Mouse (Mus musculus): ENCODE measurements around the gene Nr1d2. TPM values are rescaled to one million over a fixed set of nuclear protein-coding genes. Genes with fewer than 3 reads are reported as not detected.
A peak's percentile ranks its signal among the peaks of the same experiment; 100 is the strongest.
"Not testable (repeated sequence)": the region's sequence is repeated elsewhere in the genome, so short reads cannot be mapped to it uniquely, and the experiment has no call there.

Nr1d2 gene
- polyA plus RNA-seq, 1 experiment from 2014 or later, result 4.0 TPM

GRCm38 (mm10) chr14:18242638-18243130, 3.8 kb upstream of the Nr1d2 start:
- peaks cover 5% of the 10 kb centered on the region; the same call in 1 of the 2 replicates for H3K9me3 ChIP-seq (replicated peaks)
- H3K4me1 ChIP-seq, result peaks cover 12% of the 10 kb centered on the region
- H3K27ac ChIP-seq (replicated peaks), result no peak overlapping the region
- 85% methylated on average over 21 of the region's 21 CpGs for WGBS
- H3K27me3 ChIP-seq (ENCODE audit: low read depth, poor library complexity, severe bottlenecking), result no peaks in the 10 kb centered on the region
- no peak overlapping the region for H3K4me3 ChIP-seq
- no peak for DNase-seq (ENCODE audit: low spot score)
- no peaks in the 10 kb centered on the region for H3K36me3 ChIP-seq

DNA sequence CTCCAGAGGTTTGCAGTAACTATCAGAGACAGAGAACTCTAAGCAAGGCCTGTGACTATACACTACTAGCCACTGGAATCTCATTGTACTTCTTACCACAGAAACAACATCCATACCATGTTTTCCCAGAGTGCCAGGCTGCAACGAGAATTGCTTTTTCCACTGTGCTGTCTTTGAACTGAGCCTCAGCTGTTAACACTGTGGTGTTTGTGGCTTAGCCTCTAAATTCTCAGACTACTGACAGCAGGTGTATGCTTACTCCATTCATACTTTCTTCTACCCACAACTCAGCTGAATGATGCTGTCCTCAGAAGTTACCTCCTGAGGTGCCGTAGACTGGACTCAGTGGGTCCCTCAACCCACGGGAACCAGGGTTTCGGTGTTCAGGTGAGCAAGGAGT, 2.9 kb upstream of the Nr1d2 start:
- 94% methylated on average over 4 of the region's 4 CpGs for WGBS
- peaks cover 21% of the 10 kb centered on the region for H3K4me1 ChIP-seq

DNA sequence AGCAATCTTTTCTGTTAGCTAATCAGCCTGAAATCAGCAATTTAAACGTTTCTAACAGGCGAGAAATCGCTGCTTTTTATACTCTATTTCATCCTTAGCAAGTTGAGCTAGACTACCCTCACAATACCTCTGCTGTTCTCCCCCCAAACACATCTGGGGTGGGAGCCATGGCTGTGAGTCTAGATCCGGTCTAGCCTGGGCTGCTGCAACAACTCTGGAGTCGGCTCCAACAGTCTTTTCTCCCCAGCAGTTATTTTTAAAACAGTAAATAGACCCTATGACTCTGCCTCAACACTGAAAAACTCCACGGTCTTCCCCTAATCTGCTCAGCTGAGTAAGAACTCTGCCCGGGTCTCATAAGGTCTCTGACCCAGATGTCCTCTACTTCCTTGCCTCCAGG, 1.2 kb upstream of the Nr1d2 start:
- Histone ChIP-seq H3K27ac (replicated peaks) (no peak overlapping the region), H3K9me3 (replicated peaks) (peaks cover 5% of the 10 kb centered on the region; the same call in 1 of the 2 replicates)
- WGBS, result 72% methylated on average over 7 of the region's 7 CpGs

More for the DNA sequence above, 2.9 kb upstream of the Nr1d2 start:
- Histone ChIP-seq H3K27me3 (ENCODE audit: low read depth, poor library complexity, severe bottlenecking) (no peaks in the 10 kb centered on the region), H3K36me3 (no peaks in the 10 kb centered on the region), H3K27ac (replicated peaks) (no peak overlapping the region), H3K4me3 (no peak overlapping the region), H3K9me3 (replicated peaks) (peaks cover 5% of the 10 kb centered on the region; the same call in 1 of the 2 replicates)
- no peak for DNase-seq (ENCODE audit: low spot score)

DNA sequence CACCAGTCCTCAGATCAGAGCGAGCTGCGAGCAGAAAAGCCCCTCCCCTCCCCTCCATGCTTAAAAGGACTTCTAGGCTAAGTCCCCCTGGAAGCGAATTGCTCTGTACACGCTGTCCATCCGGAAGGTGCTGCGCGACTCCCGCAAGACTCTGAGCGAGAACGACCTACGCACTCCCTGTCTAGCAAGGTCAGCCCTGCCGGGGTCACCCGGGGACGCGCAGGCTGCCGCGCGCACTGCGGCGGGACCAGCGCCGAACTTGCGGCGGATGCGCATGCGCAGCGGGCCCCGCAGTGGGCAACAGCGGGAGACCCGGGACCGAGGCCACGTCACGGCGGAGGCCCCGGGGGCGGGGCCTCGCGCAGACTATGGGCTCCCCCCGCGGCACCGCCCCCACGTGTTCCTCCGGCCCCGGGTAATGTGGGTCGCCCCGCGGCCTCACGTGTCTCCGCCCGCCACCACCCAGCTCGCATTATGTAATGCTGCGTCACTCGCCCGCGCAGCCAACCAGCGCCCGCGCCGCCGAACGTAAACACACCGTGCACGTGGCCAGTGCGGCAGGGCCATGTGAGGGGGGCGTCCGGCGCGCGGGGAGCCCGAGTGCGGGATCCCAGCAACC, 687 bp downstream of the Nr1d2 start:
- peak overlapping the region; percentile 84 for H3K27ac ChIP-seq (replicated peaks)
- no peaks in the 10 kb centered on the region for H3K36me3 ChIP-seq
- H3K27me3 ChIP-seq (ENCODE audit: low read depth, poor library complexity, severe bottlenecking), result no peaks in the 10 kb centered on the region
- peaks cover 28% of the 10 kb centered on the region for H3K4me1 ChIP-seq
- peaks cover under 1% of the 10 kb centered on the region; the same call in 1 of the 2 replicates for H3K9me3 ChIP-seq (replicated peaks)
- WGBS, result under 1% methylated on average over 58 of the region's 71 CpGs
- peak overlapping the region; percentile 84 for H3K4me3 ChIP-seq
- peak; percentile 96 for DNase-seq (ENCODE audit: low spot score)

More for the DNA sequence above, 1.2 kb upstream of the Nr1d2 start:
- no peak for DNase-seq (ENCODE audit: low spot score)
- peaks cover 22% of the 10 kb centered on the region for H3K4me1 ChIP-seq
- H3K27me3 ChIP-seq (ENCODE audit: low read depth, poor library complexity, severe bottlenecking), result no peaks in the 10 kb centered on the region
- H3K36me3 ChIP-seq, result no peaks in the 10 kb centered on the region
- H3K4me3 ChIP-seq, result no peak overlapping the region

DNA sequence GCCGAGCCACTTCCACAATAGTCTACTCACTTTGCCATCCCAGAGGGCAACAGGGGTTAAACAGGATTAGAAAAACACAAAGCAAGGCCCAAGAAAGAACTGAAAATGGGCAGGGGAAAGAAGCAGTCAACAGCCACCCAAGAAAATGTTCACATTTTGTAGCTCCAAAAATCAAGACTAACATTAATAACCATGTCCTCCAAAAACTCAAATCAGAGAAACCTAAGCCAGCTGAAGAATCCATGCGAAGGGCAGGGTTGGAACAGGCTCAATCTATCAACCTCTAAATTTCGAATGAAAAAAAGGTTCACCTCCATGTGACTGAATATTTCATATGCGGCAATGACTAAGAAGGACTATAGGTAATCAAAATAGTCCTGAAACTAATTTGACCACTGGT, 1.5 kb downstream of the Nr1d2 start:
- H3K4me3 ChIP-seq, result peak overlapping the region; percentile 84
- no peaks in the 10 kb centered on the region; the same call in 1 of the 2 replicates for H3K9me3 ChIP-seq (replicated peaks)
- H3K4me1 ChIP-seq, result peaks cover 28% of the 10 kb centered on the region
- no peaks in the 10 kb centered on the region for H3K27me3 ChIP-seq (ENCODE audit: low read depth, poor library complexity, severe bottlenecking)
- WGBS, result 57% methylated on average over 4 of the region's 4 CpGs
- no peaks in the 10 kb centered on the region for H3K36me3 ChIP-seq
- peak; percentile 28 for DNase-seq (ENCODE audit: low spot score)
- no peak overlapping the region; the same call in 1 of the 2 replicates for H3K27ac ChIP-seq (replicated peaks)

GRCm38 (mm10) chr14:18236496-18237235, 2.3 kb downstream of the Nr1d2 start:
- WGBS, result 85% methylated on average over 2 of the region's 2 CpGs
- H3K27ac ChIP-seq (replicated peaks); H3K27me3 ChIP-seq (ENCODE audit: low read depth, poor library complexity, severe bottlenecking); H3K9me3 ChIP-seq (replicated peaks); H3K4me3 ChIP-seq; H3K36me3 ChIP-seq; DNase-seq (ENCODE audit: low spot score): not testable (repeated sequence)
- H3K4me1 ChIP-seq, result peaks cover 28% of the 10 kb centered on the region

DNA sequence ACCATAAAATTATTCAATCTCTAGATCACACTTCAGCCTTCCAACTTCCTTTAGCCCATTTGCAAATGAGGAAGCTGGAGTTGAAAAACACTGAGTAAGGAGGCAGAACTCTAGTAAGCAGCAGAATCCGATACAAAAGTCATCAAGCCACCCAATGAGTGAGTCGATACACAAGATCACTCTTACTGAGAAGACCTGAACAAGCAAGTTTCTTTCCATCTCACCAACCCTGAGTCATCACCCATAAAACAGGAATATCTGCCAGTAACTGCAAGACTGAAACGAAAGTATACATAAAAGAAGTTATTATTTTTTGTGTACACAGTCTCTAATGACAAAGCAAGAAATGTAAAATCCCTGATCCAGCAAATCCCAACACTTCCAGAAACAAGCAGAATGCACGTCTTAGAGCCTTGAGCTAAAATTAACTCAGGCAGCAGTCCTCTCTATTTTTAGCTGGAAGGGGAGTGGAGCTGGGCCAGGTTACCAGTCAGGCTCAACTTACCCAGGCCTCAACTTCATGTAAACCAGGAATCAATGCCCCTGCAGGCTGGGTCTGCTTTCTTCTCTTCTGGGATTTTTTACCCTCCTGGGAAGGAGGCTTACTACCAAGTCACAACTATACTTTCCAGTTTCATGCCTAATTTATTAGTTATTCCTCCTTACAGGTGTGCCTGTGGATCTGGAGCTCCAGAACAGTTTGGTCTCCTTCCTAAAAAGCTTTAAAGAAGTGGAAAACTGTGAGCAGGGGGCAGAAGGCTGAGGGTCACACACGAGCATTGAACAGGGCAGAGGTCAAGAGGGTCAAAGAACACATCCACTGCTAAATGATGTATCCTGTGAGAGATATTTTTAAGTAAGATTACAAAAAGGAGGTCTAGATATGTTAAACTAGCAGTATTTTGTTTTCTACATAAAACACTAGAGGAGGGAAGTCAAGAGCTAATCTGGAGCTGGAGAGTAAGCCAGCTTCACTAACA, 4.7 kb downstream of the Nr1d2 start:
- Histone ChIP-seq H3K27me3 (ENCODE audit: low read depth, poor library complexity, severe bottlenecking) (no peaks in the 10 kb centered on the region), H3K4me3 (no peak overlapping the region), H3K36me3 (no peaks in the 10 kb centered on the region), H3K27ac (replicated peaks) (no peak overlapping the region), H3K4me1 (peaks cover 20% of the 10 kb centered on the region), H3K9me3 (replicated peaks) (no peaks in the 10 kb centered on the region; the same call in 1 of the 2 replicates)
- DNase-seq (ENCODE audit: low spot score), result no peak
- 64% methylated on average over 5 of the region's 5 CpGs for WGBS

- DNase-seq (ENCODE audit: low spot score), result no peak
- Histone ChIP-seq H3K4me1 (peaks cover 18% of the 10 kb centered on the region), H3K27ac (replicated peaks) (no peak overlapping the region), H3K27me3 (ENCODE audit: low read depth, poor library complexity, severe bottlenecking) (no peaks in the 10 kb centered on the region), H3K9me3 (replicated peaks) (no peaks in the 10 kb centered on the region), H3K36me3 (no peaks in the 10 kb centered on the region), H3K4me3 (no peak overlapping the region)
- 83% methylated on average over 2 of the region's 2 CpGs for WGBS
Observed at GRCm38 (mm10) chr14:18233076-18233475, 5.9 kb downstream of the Nr1d2 start.

DNA sequence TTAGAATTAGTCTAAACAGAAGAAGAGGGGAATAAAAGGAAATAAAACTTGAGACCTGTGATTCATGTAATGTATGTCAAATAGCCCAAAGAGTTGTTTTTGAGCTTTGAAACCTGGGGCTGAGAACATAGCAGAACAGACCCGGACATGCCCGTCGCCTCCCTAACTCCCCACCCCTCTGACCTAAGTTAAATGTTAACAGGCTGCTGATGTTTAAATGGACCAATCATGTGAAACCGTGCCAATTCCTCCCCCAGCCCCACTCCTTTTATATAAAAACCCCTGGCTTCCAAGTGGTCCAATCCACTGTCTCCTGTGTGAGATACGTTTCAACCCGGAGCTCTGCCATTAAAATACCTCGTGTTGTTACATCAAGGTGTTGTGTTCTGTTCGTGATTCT, 7.1 kb downstream of the Nr1d2 start:
- not testable (repeated sequence) for H3K27me3 ChIP-seq (ENCODE audit: low read depth, poor library complexity, severe bottlenecking); H3K4me1 ChIP-seq; H3K9me3 ChIP-seq (replicated peaks); H3K4me3 ChIP-seq; H3K36me3 ChIP-seq; H3K27ac ChIP-seq (replicated peaks); DNase-seq (ENCODE audit: low spot score)
- 94% methylated on average over 8 of the region's 8 CpGs for WGBS

- not testable (repeated sequence) for H3K27me3 ChIP-seq (ENCODE audit: low read depth, poor library complexity, severe bottlenecking); DNase-seq (ENCODE audit: low spot score); H3K9me3 ChIP-seq (replicated peaks); H3K27ac ChIP-seq (replicated peaks); H3K4me3 ChIP-seq; H3K36me3 ChIP-seq; H3K4me1 ChIP-seq
- WGBS, result 94% methylated on average over 10 of the region's 10 CpGs
Observed at GRCm38 (mm10) chr14:18229751-18230150, 9.2 kb downstream of the Nr1d2 start.

- not testable (repeated sequence) for H3K36me3 ChIP-seq; H3K27me3 ChIP-seq (ENCODE audit: low read depth, poor library complexity, severe bottlenecking); H3K4me3 ChIP-seq; DNase-seq (ENCODE audit: low spot score); H3K27ac ChIP-seq (replicated peaks); H3K9me3 ChIP-seq (replicated peaks); H3K4me1 ChIP-seq
- 86% methylated on average over 11 of the region's 11 CpGs for WGBS
Observed at GRCm38 (mm10) chr14:18226181-18226580, 12.7 kb downstream of the Nr1d2 start.

- not testable (repeated sequence) for H3K27me3 ChIP-seq (ENCODE audit: low read depth, poor library complexity, severe bottlenecking); H3K27ac ChIP-seq (replicated peaks); H3K4me1 ChIP-seq; H3K4me3 ChIP-seq; DNase-seq (ENCODE audit: low spot score); H3K36me3 ChIP-seq; H3K9me3 ChIP-seq (replicated peaks)
- WGBS, result 95% methylated on average over 11 of the region's 11 CpGs
Observed at GRCm38 (mm10) chr14:18225431-18225830, 13.5 kb downstream of the Nr1d2 start.

All from midbrain, embryonic 10.5 days (tissue).